Mouse (Mus musculus): ENCODE measurements around the gene Lrrc23. TPM values are rescaled to one million over a fixed set of nuclear protein-coding genes. Genes with fewer than 3 reads are reported as not detected.
"Not testable (repeated sequence)": the region's sequence is repeated elsewhere in the genome, so short reads cannot be mapped to it uniquely, and the experiment has no call there.

The Lrrc23 gene
- polyA plus RNA-seq, 1 experiment = 8.7 TPM

GRCm38 (mm10) chr6:124813496-124813895 is 34.0 kb upstream of the Lrrc23 start:
- DNase-seq (ENCODE audit: low read depth) = peak; percentile 90

GRCm38 (mm10) chr6:124812848-124813247 is 33.3 kb upstream of the Lrrc23 start:
- no peak for DNase-seq (ENCODE audit: low read depth)
- no peak for TF ChIP-seq CTCF (IDR thresholded peaks at IDR 0.05; ENCODE audit: borderline replicate concordance, extremely low read depth, insufficient read depth, insufficient read length)

More at GRCm38 (mm10) chr6:124813496-124813895, 34.0 kb upstream of the Lrrc23 start:
- TF ChIP-seq POLR2A (IDR thresholded peaks at IDR 0.05; ENCODE audit: borderline replicate concordance, extremely low read depth, insufficient read depth, insufficient read length, poor library complexity, severe bottlenecking) (peak; percentile 28; the same call in 1 of the 2 replicates), CTCF (IDR thresholded peaks at IDR 0.05; ENCODE audit: borderline replicate concordance, extremely low read depth, insufficient read depth, insufficient read length) (no peak)

- TF ChIP-seq POLR2A (IDR thresholded peaks at IDR 0.05; ENCODE audit: borderline replicate concordance, extremely low read depth, insufficient read depth, insufficient read length, poor library complexity, severe bottlenecking) (no peak), CTCF (IDR thresholded peaks at IDR 0.05; ENCODE audit: borderline replicate concordance, extremely low read depth, insufficient read depth, insufficient read length) (no peak)
- no peak for DNase-seq (ENCODE audit: low read depth)
Observed at GRCm38 (mm10) chr6:124811701-124812560, 32.4 kb upstream of the Lrrc23 start.

GRCm38 (mm10) chr6:124811403-124811665 is 31.8 kb upstream of the Lrrc23 start:
- no peak for DNase-seq (ENCODE audit: low read depth)
- TF ChIP-seq CTCF (IDR thresholded peaks at IDR 0.05; ENCODE audit: borderline replicate concordance, extremely low read depth, insufficient read depth, insufficient read length) (no peak), POLR2A (IDR thresholded peaks at IDR 0.05; ENCODE audit: borderline replicate concordance, extremely low read depth, insufficient read depth, insufficient read length, poor library complexity, severe bottlenecking) (no peak)

GRCm38 (mm10) chr6:124810566-124811402 is 31.3 kb upstream of the Lrrc23 start:
- not testable (repeated sequence) for DNase-seq (ENCODE audit: low read depth)

- no peak for DNase-seq (ENCODE audit: low read depth)
- TF ChIP-seq CTCF (IDR thresholded peaks at IDR 0.05; ENCODE audit: borderline replicate concordance, extremely low read depth, insufficient read depth, insufficient read length) (no peak), POLR2A (IDR thresholded peaks at IDR 0.05; ENCODE audit: borderline replicate concordance, extremely low read depth, insufficient read depth, insufficient read length, poor library complexity, severe bottlenecking) (no peak)
Observed at GRCm38 (mm10) chr6:124809775-124810538, 30.4 kb upstream of the Lrrc23 start.

GRCm38 (mm10) chr6:124809052-124809774 is 29.7 kb upstream of the Lrrc23 start:
- peak; percentile 82 for DNase-seq (ENCODE audit: low read depth)
- TF ChIP-seq CTCF (IDR thresholded peaks at IDR 0.05; ENCODE audit: borderline replicate concordance, extremely low read depth, insufficient read depth, insufficient read length) (peak; percentile 67), POLR2A (IDR thresholded peaks at IDR 0.05; ENCODE audit: borderline replicate concordance, extremely low read depth, insufficient read depth, insufficient read length, poor library complexity, severe bottlenecking) (no peak)

- no peak for TF ChIP-seq POLR2A (IDR thresholded peaks at IDR 0.05; ENCODE audit: borderline replicate concordance, extremely low read depth, insufficient read depth, insufficient read length, poor library complexity, severe bottlenecking)
- TF ChIP-seq CTCF (IDR thresholded peaks at IDR 0.05; ENCODE audit: borderline replicate concordance, extremely low read depth, insufficient read depth, insufficient read length) = no peak
- DNase-seq (ENCODE audit: low read depth) = peak; percentile 70
Observed at GRCm38 (mm10) chr6:124808358-124809012, 29.0 kb upstream of the Lrrc23 start, which contains the start of gene Spsb2. TSS of gene Spsb2 (plus strand) at chr6:124808661.

GRCm38 (mm10) chr6:124807986-124808357 is 28.4 kb upstream of the Lrrc23 start:
- DNase-seq (ENCODE audit: low read depth) = no peak
- TF ChIP-seq POLR2A (IDR thresholded peaks at IDR 0.05; ENCODE audit: borderline replicate concordance, extremely low read depth, insufficient read depth, insufficient read length, poor library complexity, severe bottlenecking) (no peak), CTCF (IDR thresholded peaks at IDR 0.05; ENCODE audit: borderline replicate concordance, extremely low read depth, insufficient read depth, insufficient read length) (no peak)

GRCm38 (mm10) chr6:124807366-124807765 is 27.8 kb upstream of the Lrrc23 start:
- TF ChIP-seq POLR2A (IDR thresholded peaks at IDR 0.05; ENCODE audit: borderline replicate concordance, extremely low read depth, insufficient read depth, insufficient read length, poor library complexity, severe bottlenecking) (no peak), CTCF (IDR thresholded peaks at IDR 0.05; ENCODE audit: borderline replicate concordance, extremely low read depth, insufficient read depth, insufficient read length) (no peak)
- DNase-seq (ENCODE audit: low read depth) = no peak

All from brain, embryonic 14.5 days (tissue).